Mouse (Mus musculus) cortical plate, adult 2 months (tissue): ENCODE results near the gene Hsf2bp.

ENCODE experiments used
- CTCF ChIP-seq: fragments of 200-500 bp; IDR thresholded peaks from 2 replicates; pipeline ENCODE4 v1.5.1; 2011; ENCODE audit warnings: mild to moderate bottlenecking, control low read depth, low read length; ENCODE audit not compliant: insufficient read depth; ENCODE audit errors: extremely low read depth
- POLR2A ChIP-seq: fragments of 200-500 bp; IDR thresholded peaks from 2 replicates; pipeline ENCODE4 v1.6.1; 2011; ENCODE audit warnings: mild to moderate bottlenecking, low read length, control low read depth; ENCODE audit not compliant: insufficient read depth; ENCODE audit errors: extremely low read depth

DNA sequence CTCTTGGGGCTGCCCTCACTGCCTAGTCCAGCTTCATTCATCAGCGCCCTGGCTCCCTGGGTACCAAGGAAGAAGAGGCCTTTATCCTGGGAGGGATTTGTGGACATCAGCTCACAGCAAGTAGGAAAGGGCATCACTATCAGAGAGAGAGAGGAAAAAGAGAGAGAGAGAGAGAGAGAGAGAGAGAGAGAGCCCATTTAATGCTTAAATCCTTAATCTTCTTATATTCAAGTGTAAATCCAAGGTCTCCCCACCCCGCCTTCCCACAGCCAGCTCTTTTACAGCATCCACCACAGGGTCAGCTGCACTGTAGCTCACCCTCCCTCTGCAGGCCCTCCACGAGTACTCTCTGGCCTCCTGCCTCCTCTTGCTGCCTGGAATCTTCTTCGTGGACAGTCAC, 94.5 kb downstream of the Hsf2bp start:
- TF ChIP-seq POLR2A (no peak), CTCF (no peak)
